Mouse (Mus musculus) C2C12 (cell line): Measurements from ENCODE around the gene Ssmem1.

ENCODE experiments used
- CTCF ChIP-seq: IDR thresholded peaks from one replicate; pipeline ENCODE4 v1.5.1; 2011; ENCODE audit not compliant: control insufficient read depth, insufficient read depth, insufficient read length
- MAX ChIP-seq: IDR thresholded peaks from one replicate; pipeline ENCODE4 v1.6.1; 2011; ENCODE audit warnings: mild to moderate bottlenecking, control low read depth
- MYOD1 ChIP-seq: IDR thresholded peaks from one replicate; pipeline ENCODE4 v1.6.1; 2011; ENCODE audit warnings: low read depth; ENCODE audit not compliant: control insufficient read depth, insufficient read length
- USF1 ChIP-seq: IDR thresholded peaks from one replicate; pipeline ENCODE4 v1.6.1; 2011; ENCODE audit warnings: low read depth, mild to moderate bottlenecking, control low read depth, moderate library complexity

- TF ChIP-seq MYOD1: no peak
- TF ChIP-seq CTCF: no peak
- TF ChIP-seq MAX: no peak
- TF ChIP-seq USF1: no peak
Measured at GRCm38 (mm10) chr6:30554092-30554491, 44.4 kb downstream of the Ssmem1 start.
